Mouse (Mus musculus) erythroid progenitor cell, adult 5-6 weeks (primary cell): ENCODE measurements around the gene Evi2a. TPM values are rescaled to one million over a fixed set of nuclear protein-coding genes. Genes with fewer than 3 reads are reported as not detected.
A peak's percentile ranks its signal among the peaks of the same experiment; 100 is the strongest.

Source experiments
- ATAC-seq: replicated peaks from 2 replicates; pipeline ENCODE4 v1.8.0; 2016; ENCODE audit warnings: moderate number of reproducible peaks, mild to moderate bottlenecking, moderate TSS enrichment, inconsistent platforms; ENCODE audit not compliant: poor library complexity, low FRiP score, severe bottlenecking
- total RNA-seq, 2 experiments: library from RNA; stranded (forward) in 1 of 2; stranded (reverse) in 1 of 2; fragments of 150-400 nt in 1 of 2; fragments of 186-747, 209-891 nt in 1 of 2; gene quantifications; 2 replicates each; pipeline versions ENCODE4 v1.2.3 to v1.2.4; 2015 to 2017; ENCODE audit warnings: low replicate concordance in 2 of 2

The Evi2a gene
- total RNA-seq (2015; ENCODE audit: low replicate concordance) (10.8 and 34.8 TPM in 2 replicates), total RNA-seq (2017; ENCODE audit: low replicate concordance) (11.3 and 16.3 TPM in 2 replicates)

GRCm38 (mm10) chr11:79530333-79530761 lies at the start of gene Evi2a, which contains the start of gene Evi2:
Gene Evi2a (minus strand): TSS chr11:79530609.
Gene Evi2 (minus strand): TSS chr11:79530589.
- no peak for ATAC-seq

GRCm38 (mm10) chr11:79577741-79578140 lies 47.3 kb upstream of the Evi2a start:
- ATAC-seq: peak; percentile 73; the same call in 1 of the 2 replicates

- ATAC-seq: no peak
Observed at GRCm38 (mm10) chr11:79575383-79576073, 45.1 kb upstream of the Evi2a start.

- ATAC-seq: no peak
Observed at GRCm38 (mm10) chr11:79573836-79574235, 43.4 kb upstream of the Evi2a start.

- no peak for ATAC-seq
Observed at GRCm38 (mm10) chr11:79570319-79570718, 39.9 kb upstream of the Evi2a start.

- ATAC-seq: no peak
Observed at GRCm38 (mm10) chr11:79568197-79568911, 37.9 kb upstream of the Evi2a start.

GRCm38 (mm10) chr11:79566947-79567346 lies 36.5 kb upstream of the Evi2a start:
- ATAC-seq: no peak

GRCm38 (mm10) chr11:79563493-79563892 lies 33.1 kb upstream of the Evi2a start:
- no peak for ATAC-seq

- ATAC-seq: no peak
Observed at GRCm38 (mm10) chr11:79560536-79560935, 30.1 kb upstream of the Evi2a start.

- ATAC-seq: peak; percentile 57; the same call in 1 of the 2 replicates
Observed at GRCm38 (mm10) chr11:79552622-79553021, 22.2 kb upstream of the Evi2a start.

- no peak for ATAC-seq
Observed at GRCm38 (mm10) chr11:79536293-79536692, 5.9 kb upstream of the Evi2a start.

GRCm38 (mm10) chr11:79535554-79535953 lies 5.1 kb upstream of the Evi2a start:
- no peak for ATAC-seq

- ATAC-seq: no peak
Observed at GRCm38 (mm10) chr11:79533950-79534690, 3.7 kb upstream of the Evi2a start.

GRCm38 (mm10) chr11:79533311-79533710 lies 2.9 kb upstream of the Evi2a start:
- no peak for ATAC-seq

GRCm38 (mm10) chr11:79531485-79531884 lies 1.1 kb upstream of the Evi2a start:
- no peak for ATAC-seq

- ATAC-seq: no peak
Observed at GRCm38 (mm10) chr11:79530774-79531173, 365 bp upstream of the Evi2a start.

- no peak for ATAC-seq
Observed at GRCm38 (mm10) chr11:79529736-79530135, 673 bp downstream of the Evi2a start.

GRCm38 (mm10) chr11:79529226-79529625 lies 1.2 kb downstream of the Evi2a start:
- no peak for ATAC-seq

- 0 out of 2 replicates have a peak, but pooled peaks have one; percentile 37 for ATAC-seq
Observed at GRCm38 (mm10) chr11:79528601-79529000, 1.8 kb downstream of the Evi2a start.

GRCm38 (mm10) chr11:79527739-79528384 lies 2.5 kb downstream of the Evi2a start:
- ATAC-seq: no peak
